Mouse (Mus musculus): Measurements from ENCODE around the gene Chd1. TPM values are rescaled to one million over a fixed set of nuclear protein-coding genes. Genes with fewer than 3 reads are reported as not detected.
"Not testable (repeated sequence)": the region's sequence is repeated elsewhere in the genome, so short reads cannot be mapped to it uniquely, and the experiment has no call there.

Chd1 gene
- polyA plus RNA-seq, 1 experiment from 2014 or later: 16.8 TPM

DNA sequence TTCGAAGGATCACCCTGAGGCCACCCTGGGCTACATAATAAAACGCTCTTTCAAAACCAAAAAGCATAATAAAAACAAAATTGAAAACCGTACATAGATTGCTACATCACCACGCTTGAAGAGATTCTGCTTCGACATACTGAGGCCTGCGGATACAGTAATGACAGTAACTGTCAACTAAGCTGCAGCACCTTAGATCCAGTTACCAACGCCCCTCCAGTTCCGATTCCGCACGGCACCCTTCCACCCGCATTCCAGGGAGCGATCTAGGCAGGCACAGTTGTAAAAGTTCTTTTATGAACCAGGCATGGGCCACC, 651 bp upstream of the Chd1 start:
- peaks cover 31% of the 10 kb centered on the region for H3K4me1 ChIP-seq (replicated peaks)
- H3K27me3 ChIP-seq: no peaks in the 10 kb centered on the region
- ATAC-seq (ENCODE audit: low read depth) (no peak), DNase-seq (no peak)
- peak overlapping the region; percentile 94 for H3K4me3 ChIP-seq (replicated peaks)
- peak overlapping the region; percentile 84 for H3K9ac ChIP-seq
- no peaks in the 10 kb centered on the region for H3K9me3 ChIP-seq (replicated peaks)
- H3K36me3 ChIP-seq: peaks cover 14% of the 10 kb centered on the region
- H3K27ac ChIP-seq: peak overlapping the region; percentile 96
- 7% methylated on average over 12 of the region's 12 CpGs for WGBS (ENCODE audit: insufficient replicate concordance)
- peak overlapping the region; percentile 83 for H3K4me2 ChIP-seq

DNA sequence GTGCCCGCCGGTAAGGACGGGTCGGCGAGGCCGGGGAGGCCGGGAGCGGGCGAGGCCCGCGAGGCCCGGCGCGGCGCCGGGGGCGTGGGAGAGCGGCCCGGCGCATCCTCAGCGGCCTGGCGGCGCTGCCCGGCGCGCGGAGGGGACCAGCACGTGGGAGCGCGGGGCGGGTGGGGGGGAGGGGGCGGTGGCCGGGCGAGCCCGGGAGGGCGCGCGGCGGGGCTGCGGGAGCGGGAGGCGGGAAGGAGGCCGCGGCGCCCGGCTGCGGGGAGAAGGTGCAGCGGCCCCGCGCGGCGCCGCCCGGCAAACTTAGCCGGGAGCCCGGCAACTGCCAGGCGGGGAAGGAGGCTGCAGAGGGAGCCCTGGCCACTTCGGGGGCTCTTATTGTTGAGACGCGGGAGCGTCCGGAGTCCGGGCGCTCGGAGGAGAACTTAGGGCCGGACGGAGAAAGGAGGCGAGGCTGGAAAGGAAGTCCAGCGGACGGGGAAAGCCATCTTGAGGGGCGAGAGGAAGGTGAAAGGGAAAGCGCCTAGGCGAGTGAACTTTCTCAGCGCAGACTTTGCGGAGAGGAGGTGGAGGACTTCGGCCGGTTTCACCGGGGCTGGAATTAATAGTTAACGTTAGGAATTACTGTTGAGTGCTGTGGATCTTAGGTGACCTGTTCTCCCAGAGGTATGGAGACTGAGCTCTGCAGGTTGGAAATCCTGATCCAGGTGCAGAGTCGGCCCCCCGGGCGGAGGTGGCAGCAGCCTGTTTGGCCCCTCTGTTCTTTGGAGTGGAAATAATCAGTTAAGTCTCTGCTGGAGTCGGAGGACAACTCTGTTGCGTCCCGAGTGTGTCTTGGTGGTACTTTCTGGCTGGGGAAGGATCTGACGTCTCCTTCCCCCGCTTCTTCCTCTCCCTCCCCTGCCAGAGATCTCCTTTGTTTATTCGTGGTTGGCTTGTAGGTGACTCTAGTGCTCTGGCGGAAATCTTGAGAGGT, 827 bp downstream of the Chd1 start:
- peaks cover 25% of the 10 kb centered on the region for H3K36me3 ChIP-seq
- no peaks in the 10 kb centered on the region for H3K27me3 ChIP-seq
- H3K4me2 ChIP-seq: peak overlapping the region; percentile 83
- ATAC-seq (ENCODE audit: low read depth) (peak; percentile 39), DNase-seq (peak; percentile 35)
- under 1% methylated on average over 84 of the region's 89 CpGs for WGBS (ENCODE audit: insufficient replicate concordance)
- H3K4me3 ChIP-seq (replicated peaks): peak overlapping the region; percentile 94
- peak overlapping the region; percentile 96 for H3K27ac ChIP-seq
- H3K9ac ChIP-seq: peak overlapping the region; percentile 97
- H3K9me3 ChIP-seq (replicated peaks): no peaks in the 10 kb centered on the region
- peaks cover 37% of the 10 kb centered on the region for H3K4me1 ChIP-seq (replicated peaks)

DNA sequence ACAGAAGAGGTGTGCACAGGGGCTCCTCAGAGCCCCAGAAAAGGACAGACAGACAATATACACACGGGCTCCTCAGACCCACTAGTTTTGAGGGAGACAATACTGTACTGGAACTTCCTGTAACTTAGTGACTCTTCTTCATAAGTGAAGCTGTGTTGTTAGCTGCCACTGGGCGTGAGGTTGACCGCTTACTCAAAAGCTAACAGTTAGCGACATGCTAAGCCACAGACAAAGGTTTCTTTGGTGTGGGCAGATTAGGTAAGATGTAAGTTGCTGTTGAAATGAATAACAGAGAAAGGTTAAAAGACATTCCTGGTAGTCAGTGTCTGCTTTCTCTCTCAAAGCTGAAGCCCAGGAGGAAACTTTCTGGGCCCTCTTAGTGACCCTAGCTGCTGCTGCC, 9.7 kb downstream of the Chd1 start:
- ATAC-seq (ENCODE audit: low read depth) (no peak), DNase-seq (no peak)
- Histone ChIP-seq H3K4me2 (no peak overlapping the region), H3K9me3 (replicated peaks) (no peaks in the 10 kb centered on the region), H3K27ac (no peak overlapping the region), H3K4me1 (replicated peaks) (peaks cover 23% of the 10 kb centered on the region), H3K4me3 (replicated peaks) (no peak overlapping the region), H3K27me3 (no peaks in the 10 kb centered on the region), H3K36me3 (peaks cover 59% of the 10 kb centered on the region), H3K9ac (no peak overlapping the region)
- 82% methylated on average over 4 of the region's 4 CpGs for WGBS (ENCODE audit: insufficient replicate concordance)

DNA sequence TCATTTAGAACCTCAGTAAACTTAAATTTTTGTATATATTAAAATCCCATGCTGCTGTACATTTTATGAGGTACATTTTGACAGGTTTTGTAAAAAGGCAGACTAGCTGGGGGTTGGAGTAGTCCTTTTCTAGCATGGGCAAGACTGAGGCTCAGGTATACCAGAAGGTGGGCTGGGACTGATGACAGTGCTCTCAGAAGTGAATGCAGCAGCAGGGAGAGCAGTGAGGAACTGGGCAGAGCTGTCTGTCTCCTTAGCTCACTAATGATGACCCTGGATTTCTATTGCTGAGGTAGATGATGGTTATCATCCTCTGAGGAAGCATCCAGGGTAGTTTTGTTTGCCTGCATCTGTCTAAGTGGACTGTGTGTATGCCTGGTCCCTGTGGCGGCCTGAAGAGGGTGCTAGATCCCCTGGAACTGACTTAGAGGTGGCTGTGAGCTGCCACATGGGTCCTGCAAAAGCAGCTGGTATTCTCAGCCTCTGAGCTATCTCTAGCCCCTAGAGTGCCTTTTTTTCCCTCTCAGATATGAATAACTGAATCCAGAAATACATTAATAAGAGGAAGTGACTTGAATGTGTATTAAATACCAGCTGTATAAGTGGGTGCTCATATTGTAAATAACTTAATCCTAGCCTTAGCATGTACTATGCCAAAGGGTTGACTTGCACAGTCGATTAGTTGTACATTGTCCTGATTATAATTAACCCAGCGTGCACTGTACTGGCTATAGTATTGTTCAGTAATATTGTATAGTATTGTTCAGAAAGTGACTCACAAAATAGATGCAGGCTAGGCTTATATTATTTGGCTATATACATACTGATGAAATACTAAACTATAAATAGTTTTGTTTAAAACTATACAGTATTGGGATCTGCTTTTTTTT, 10.5 kb downstream of the Chd1 start:
- H3K9ac ChIP-seq: no peak overlapping the region
- H3K27me3 ChIP-seq: no peaks in the 10 kb centered on the region
- H3K4me1 ChIP-seq (replicated peaks): peaks cover 27% of the 10 kb centered on the region
- no peaks in the 10 kb centered on the region for H3K9me3 ChIP-seq (replicated peaks)
- H3K4me3 ChIP-seq (replicated peaks): no peak overlapping the region
- DNase-seq: peak; percentile 24
- ATAC-seq (ENCODE audit: low read depth): peak; percentile 76
- H3K36me3 ChIP-seq: peaks cover 53% of the 10 kb centered on the region
- no peak overlapping the region for H3K4me2 ChIP-seq
- no peak overlapping the region for H3K27ac ChIP-seq
- WGBS (ENCODE audit: insufficient replicate concordance): 64% methylated on average over 3 of the region's 3 CpGs

DNA sequence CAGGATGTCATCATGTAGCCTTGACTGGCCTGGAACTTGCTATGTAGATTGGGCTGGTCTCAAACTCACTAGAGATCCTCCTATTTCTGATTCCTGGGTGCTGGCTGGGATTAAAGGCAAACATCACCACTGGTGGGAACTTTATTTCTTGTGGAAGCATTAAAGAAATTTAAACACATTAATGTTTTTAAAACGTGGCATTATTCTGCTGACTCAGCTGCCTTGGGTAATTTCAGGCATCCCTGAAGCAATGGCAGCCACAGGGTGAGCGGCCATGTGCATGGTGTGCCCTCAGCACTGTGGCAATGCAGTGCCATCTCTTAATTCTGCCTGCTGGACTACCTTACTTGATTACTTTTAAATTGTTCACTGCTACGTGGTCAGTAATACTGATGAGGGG, 11.2 kb downstream of the Chd1 start:
- H3K9ac ChIP-seq: no peak overlapping the region
- no peaks in the 10 kb centered on the region for H3K27me3 ChIP-seq
- whole genome bisulfite sequencing (ENCODE audit: insufficient replicate concordance): 87% methylated on average over 3 of the region's 3 CpGs
- no peak overlapping the region for H3K4me3 ChIP-seq (replicated peaks)
- no peak overlapping the region for H3K4me2 ChIP-seq
- H3K36me3 ChIP-seq: peaks cover 46% of the 10 kb centered on the region
- ATAC-seq (ENCODE audit: low read depth) (no peak), DNase-seq (no peak)
- peaks cover 32% of the 10 kb centered on the region for H3K4me1 ChIP-seq (replicated peaks)
- H3K9me3 ChIP-seq (replicated peaks): no peaks in the 10 kb centered on the region
- H3K27ac ChIP-seq: no peak overlapping the region

DNA sequence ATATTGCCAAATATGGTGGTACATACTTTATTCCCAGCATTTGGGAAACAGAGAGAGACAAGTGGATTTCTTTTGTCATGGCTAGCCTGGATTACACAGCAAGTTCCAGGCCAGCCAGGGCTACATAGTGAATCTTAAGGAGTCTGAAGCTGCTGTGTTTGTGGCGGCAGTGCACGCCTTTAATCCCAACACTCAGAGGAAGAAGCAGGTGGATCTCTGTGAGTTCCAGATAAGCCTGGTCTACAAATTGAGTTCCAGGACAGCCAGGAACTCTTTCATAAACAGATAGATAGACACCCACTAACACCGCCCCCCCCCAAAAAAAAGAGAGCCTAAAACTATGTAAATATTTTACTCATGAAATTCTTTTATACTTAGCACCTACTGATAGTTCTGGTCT, 16.1 kb downstream of the Chd1 start:
- Histone ChIP-seq H3K9me3 (replicated peaks) (no peaks in the 10 kb centered on the region), H3K9ac (no peak overlapping the region), H3K27ac (no peak overlapping the region), H3K36me3 (peaks cover 28% of the 10 kb centered on the region), H3K4me2 (no peak overlapping the region), H3K4me3 (replicated peaks) (no peak overlapping the region), H3K27me3 (no peaks in the 10 kb centered on the region), H3K4me1 (replicated peaks) (peaks cover 25% of the 10 kb centered on the region)
- 42% methylated on average over 3 of the region's 3 CpGs for WGBS (ENCODE audit: insufficient replicate concordance)
- ATAC-seq (ENCODE audit: low read depth) (peak; percentile 76), DNase-seq (no peak)

DNA sequence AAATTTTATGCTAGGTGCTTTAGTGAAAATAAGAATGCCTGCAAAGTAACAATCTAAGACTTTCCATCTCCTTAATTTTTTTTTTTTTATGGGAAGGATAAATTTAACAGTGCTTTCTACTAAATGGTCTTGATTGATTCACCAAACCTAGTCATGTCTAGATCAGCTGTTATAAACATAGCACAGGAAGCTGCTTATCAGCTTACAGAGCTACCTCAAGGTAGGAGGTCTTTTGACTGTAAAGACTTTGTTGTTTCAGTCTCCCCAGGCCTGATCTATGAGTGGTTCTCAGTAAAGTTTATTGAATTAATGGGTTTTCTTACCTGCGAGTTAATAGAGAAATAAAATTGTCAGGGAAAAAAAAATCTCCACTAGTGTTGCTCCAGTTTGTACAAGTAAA, 18.5 kb downstream of the Chd1 start:
- Histone ChIP-seq H3K9ac (no peak overlapping the region), H3K36me3 (peaks cover 39% of the 10 kb centered on the region), H3K4me1 (replicated peaks) (peaks cover 20% of the 10 kb centered on the region), H3K4me2 (no peak overlapping the region), H3K27me3 (no peaks in the 10 kb centered on the region), H3K4me3 (replicated peaks) (no peak overlapping the region), H3K9me3 (replicated peaks) (no peaks in the 10 kb centered on the region), H3K27ac (no peak overlapping the region)
- no peak for ATAC-seq (ENCODE audit: low read depth)
- WGBS (ENCODE audit: insufficient replicate concordance): 82% methylated on average over 1 of the region's 1 CpGs
- DNase-seq: no peak

DNA sequence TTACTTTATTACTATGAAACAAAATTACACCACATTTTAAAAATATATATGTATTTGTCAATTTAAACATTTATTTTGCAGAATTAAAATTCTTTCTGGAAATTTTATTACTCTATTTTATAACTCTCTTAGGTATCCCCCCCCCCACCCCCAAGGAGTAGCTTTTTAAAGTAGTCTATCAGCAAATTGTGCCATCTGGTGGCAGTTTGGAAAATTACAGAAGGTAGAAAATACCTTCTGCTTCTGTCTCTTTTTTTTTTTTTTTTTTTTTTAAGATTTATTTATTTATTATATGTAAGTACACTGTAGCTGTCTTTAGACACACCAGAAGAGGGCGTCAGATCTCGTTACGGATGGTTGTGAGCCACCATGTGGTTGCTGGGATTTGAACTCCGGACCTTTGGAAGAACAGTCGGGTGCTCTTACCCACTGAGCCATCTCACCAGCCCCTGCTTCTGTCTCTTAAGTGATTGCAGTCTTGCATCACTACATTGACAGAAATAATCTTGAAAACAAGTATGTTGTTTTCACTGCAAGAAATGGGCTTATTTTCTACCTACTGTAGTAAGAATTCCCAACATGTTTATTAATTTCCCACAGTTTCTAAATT, 19.2 kb downstream of the Chd1 start:
- peaks cover 39% of the 10 kb centered on the region for H3K36me3 ChIP-seq

DNA sequence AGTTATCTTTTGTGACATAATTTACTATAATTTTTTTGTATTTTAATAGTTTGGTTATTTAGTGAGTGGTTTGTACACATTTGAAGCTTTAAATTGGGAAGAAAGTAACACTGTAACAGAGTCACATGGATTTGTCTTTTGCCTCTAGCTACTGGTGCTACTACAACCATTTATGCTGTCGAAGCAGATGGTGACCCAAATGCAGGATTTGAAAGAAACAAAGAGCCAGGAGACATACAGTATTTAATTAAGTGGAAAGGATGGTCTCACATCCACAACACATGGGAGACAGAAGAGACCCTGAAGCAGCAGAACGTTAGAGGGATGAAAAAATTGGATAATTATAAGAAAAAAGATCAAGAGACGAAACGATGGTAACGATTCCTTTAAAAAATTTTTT, 26.9 kb downstream of the Chd1 start:
- ATAC-seq (ENCODE audit: low read depth) (no peak), DNase-seq (no peak)
- H3K9ac ChIP-seq: no peak overlapping the region
- no peaks in the 10 kb centered on the region for H3K27me3 ChIP-seq
- H3K27ac ChIP-seq: no peak overlapping the region
- no peaks in the 10 kb centered on the region for H3K9me3 ChIP-seq (replicated peaks)
- peaks cover 71% of the 10 kb centered on the region for H3K36me3 ChIP-seq
- H3K4me3 ChIP-seq (replicated peaks): no peak overlapping the region
- H3K4me2 ChIP-seq: no peak overlapping the region
- 89% methylated on average over 5 of the region's 5 CpGs for WGBS (ENCODE audit: insufficient replicate concordance)
- no peaks in the 10 kb centered on the region for H3K4me1 ChIP-seq (replicated peaks)

More for the DNA sequence above, 19.2 kb downstream of the Chd1 start:
- not testable (repeated sequence) for H3K9me3 ChIP-seq (replicated peaks); H3K27ac ChIP-seq; ATAC-seq (ENCODE audit: low read depth); DNase-seq; H3K9ac ChIP-seq; H3K4me3 ChIP-seq (replicated peaks); H3K4me2 ChIP-seq; H3K27me3 ChIP-seq
- WGBS (ENCODE audit: insufficient replicate concordance): 86% methylated on average over 2 of the region's 5 CpGs
- peaks cover 20% of the 10 kb centered on the region for H3K4me1 ChIP-seq (replicated peaks)

DNA sequence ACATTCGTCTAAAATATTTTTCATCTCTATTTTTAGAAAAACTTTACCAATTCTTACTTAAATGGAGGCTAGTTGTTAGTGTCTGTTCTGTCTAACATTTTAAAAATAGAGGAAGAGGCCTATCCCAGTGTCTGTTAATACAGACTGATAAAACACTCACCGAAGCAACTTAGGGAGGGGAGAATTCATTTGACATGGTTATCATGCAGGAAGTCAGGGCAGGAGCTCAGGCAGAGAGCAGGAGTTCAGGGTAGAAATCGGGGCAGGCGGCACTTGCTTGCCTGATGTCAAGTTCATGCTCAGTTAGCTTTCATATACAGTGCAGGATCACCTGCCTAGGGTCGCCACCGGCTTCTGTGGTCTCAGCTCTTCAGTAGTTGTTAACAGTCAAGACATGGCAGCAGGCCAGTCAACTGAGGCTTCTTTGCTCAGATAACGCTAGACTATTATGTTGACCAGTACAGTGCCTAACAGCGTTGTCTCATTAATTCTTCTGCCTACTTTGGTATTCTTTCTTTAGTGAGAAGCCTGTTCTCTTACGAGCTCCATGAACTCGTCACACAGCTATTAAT, 32.7 kb downstream of the Chd1 start:
- Histone ChIP-seq H3K36me3 (peaks cover 67% of the 10 kb centered on the region), H3K4me3 (replicated peaks) (no peak overlapping the region), H3K9me3 (replicated peaks) (no peaks in the 10 kb centered on the region), H3K4me1 (replicated peaks) (no peaks in the 10 kb centered on the region), H3K4me2 (no peak overlapping the region), H3K27ac (no peak overlapping the region), H3K27me3 (no peaks in the 10 kb centered on the region), H3K9ac (no peak overlapping the region)
- 69% methylated on average over 10 of the region's 10 CpGs for WGBS (ENCODE audit: insufficient replicate concordance)
- ATAC-seq (ENCODE audit: low read depth) (no peak), DNase-seq (no peak)

DNA sequence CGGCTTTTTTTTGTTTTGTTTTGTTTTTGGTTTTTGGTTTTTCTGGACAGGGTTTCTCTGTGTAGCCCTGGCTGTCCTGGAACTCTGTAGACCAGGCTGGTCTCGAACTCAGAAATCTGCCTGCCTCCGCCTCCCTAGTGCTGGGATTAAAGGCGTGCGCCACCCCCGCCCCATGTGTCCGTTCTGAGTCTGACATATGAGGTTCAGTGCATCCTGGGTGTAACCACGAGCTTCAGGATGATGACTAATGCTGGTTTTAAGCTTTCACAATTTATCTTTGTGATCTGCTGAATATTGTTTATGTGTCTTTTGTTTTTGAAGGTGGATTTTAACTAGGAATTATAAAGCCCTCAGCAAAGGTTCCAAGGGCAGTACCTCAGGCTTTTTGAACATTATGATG, 37.1 kb downstream of the Chd1 start:
- H3K36me3 ChIP-seq: peaks cover 67% of the 10 kb centered on the region
- DNase-seq: no peak
- 73% methylated on average over 8 of the region's 8 CpGs for WGBS (ENCODE audit: insufficient replicate concordance)

More for the DNA sequence above, 37.1 kb downstream of the Chd1 start:
- H3K27me3 ChIP-seq: no peaks in the 10 kb centered on the region
- no peak for ATAC-seq (ENCODE audit: low read depth)
- no peak overlapping the region for H3K4me3 ChIP-seq (replicated peaks)
- H3K9ac ChIP-seq: no peak overlapping the region
- no peaks in the 10 kb centered on the region for H3K9me3 ChIP-seq (replicated peaks)
- no peak overlapping the region for H3K27ac ChIP-seq
- no peak overlapping the region for H3K4me2 ChIP-seq
- H3K4me1 ChIP-seq (replicated peaks): no peaks in the 10 kb centered on the region

All from liver, embryonic 13.5 days (tissue).